Comparison of ENCODE assay signal across 8 mouse cellular contexts in genomic region chr9:83686511-83687100, GRCm38 (mm10).
DNase-seq lines count a peak whose midpoint lies in the region; ATAC-seq lines count a peak whose summit lies in the region.

No protein-coding gene starts in this region.

- H3K27me3 ChIP-seq in heart, embryonic 10.5 days (ENCODE audit: insufficient read depth, poor library complexity, severe bottlenecking), result no peaks in the 10 kb centered on the region
- H3K27me3 ChIP-seq in kidney, embryonic 16.5 days (ENCODE audit: insufficient read depth, low read length), result 0 out of 2 replicates have a peak, but pooled peaks cover 12% of the 10 kb centered on the region
- H3K27me3 ChIP-seq in midbrain, embryonic 12.5 days, result no peaks in the 10 kb centered on the region

- no peaks in the 10 kb centered on the region for H3K36me3 ChIP-seq in heart, embryonic 10.5 days
- no peaks in the 10 kb centered on the region for H3K36me3 ChIP-seq in kidney, embryonic 16.5 days (ENCODE audit: insufficient read depth, low read length)
- H3K36me3 ChIP-seq in midbrain, embryonic 12.5 days, result no peaks in the 10 kb centered on the region

- peaks cover 4% of the 10 kb centered on the region; the same call in 1 of the 2 replicates for H3K4me1 ChIP-seq in heart, embryonic 10.5 days
- peaks cover 10% of the 10 kb centered on the region for H3K4me1 ChIP-seq in kidney, embryonic 16.5 days (ENCODE audit: insufficient read depth, low read length)
- H3K4me1 ChIP-seq in midbrain, embryonic 12.5 days, result peaks cover 20% of the 10 kb centered on the region

- whole genome bisulfite sequencing in heart, embryonic 10.5 days, result 29% methylated on average over 18 of the region's 18 CpGs
- 9% methylated on average over 18 of the region's 18 CpGs for WGBS in kidney, embryonic 16.5 days
- 27% methylated on average over 18 of the region's 18 CpGs for WGBS in midbrain, embryonic 12.5 days

- H3K4me2 ChIP-seq in kidney, embryonic 16.5 days (replicated peaks; ENCODE audit: low read depth, low read length), result peak overlapping the region; percentile 46
- peak overlapping the region; percentile 47 for H3K4me2 ChIP-seq in midbrain, embryonic 12.5 days (replicated peaks)

- peak overlapping the region; percentile 37 for H3K4me3 ChIP-seq in heart, embryonic 10.5 days
- H3K4me3 ChIP-seq in kidney, embryonic 16.5 days (ENCODE audit: low read length), result peak overlapping the region; percentile 18
- H3K4me3 ChIP-seq in midbrain, embryonic 12.5 days, result peak overlapping the region; percentile 1; the same call in 1 of the 2 replicates

- no peak for ATAC-seq in kidney, embryonic 16.5 days (ENCODE audit: low FRiP score, low TSS enrichment)
- ATAC-seq in midbrain, embryonic 12.5 days (ENCODE audit: low FRiP score, low read depth), result peak; percentile 64
- no peak for ATAC-seq in erythroid progenitor cell, adult 5-6 weeks (replicated peaks; ENCODE audit: low FRiP score, poor library complexity, severe bottlenecking)

- H3K9me3 ChIP-seq in heart, embryonic 10.5 days, result no peaks in the 10 kb centered on the region
- H3K9me3 ChIP-seq in kidney, embryonic 16.5 days (ENCODE audit: low read length), result no peaks in the 10 kb centered on the region
- H3K9me3 ChIP-seq in midbrain, embryonic 12.5 days, result no peaks in the 10 kb centered on the region

- H3K9ac ChIP-seq in kidney, embryonic 16.5 days (replicated peaks; ENCODE audit: low read length), result no peak overlapping the region
- H3K9ac ChIP-seq in midbrain, embryonic 12.5 days (replicated peaks), result no peak overlapping the region

- no peak overlapping the region for H3K27ac ChIP-seq in heart, embryonic 10.5 days
- H3K27ac ChIP-seq in kidney, embryonic 16.5 days (ENCODE audit: low read length), result no peak overlapping the region
- peak overlapping the region; percentile 72 for H3K27ac ChIP-seq in midbrain, embryonic 12.5 days (replicated peaks)

- no peak for DNase-seq in heart, embryonic 10.5 days (ENCODE audit: low spot score)
- DNase-seq in heart, adult 9 months (ENCODE audit: low spot score in 2 of 2), result no peak
- DNase-seq in cerebellum, adult 8-10 months, result peak; percentile 34
- peak; percentile 76 for DNase-seq in forelimb bud, embryonic 11.5 days (ENCODE audit: low read depth, low spot score)
- no peak for DNase-seq in thymus, adult 18-20 months

Comparison
In these comparisons a context has a peak if more than half of its experiments do, and no peak if none do; other contexts are left out.
1. DNase-seq: peak in cerebellum, adult 8-10 months (single experiment) and forelimb bud, embryonic 11.5 days (single experiment); none in heart, embryonic 10.5 days (single experiment), heart, adult 9 months (0 of 2) and thymus, adult 18-20 months (0 of 2).
2. Peak in every context shown above with its lines, with median percentiles within 50 percentile points of each other: H3K4me3 ChIP-seq.